Mouse (Mus musculus) gastrocnemius, postnatal 25 days (tissue): ENCODE data around the gene 2410004P03Rik. TPM values are rescaled to one million over a fixed set of nuclear protein-coding genes. Genes with fewer than 3 reads are reported as not detected.

Experiments used
- total RNA-seq, 2 experiments: library from RNA; stranded (reverse); gene quantifications; 1 replicate in 1 of 2; 2 replicates in 1 of 2; pipeline ENCODE4 v1.2.3; 2021

Gene 2410004P03Rik
- total RNA-seq, 2 experiments from 2014 or later: not detected

Other genes starting within 250 kb of the 2410004P03Rik start
- under 1 TPM; 0.56 to 0.67 TPM for gene Greb1, start 210.8 kb downstream of the 2410004P03Rik start, total RNA-seq
- gene E2f6, start 200.8 kb downstream of the 2410004P03Rik start, total RNA-seq: 100 to 1,000 TPM in 1 of 2 experiments, 10 to 100 TPM in 1; 96.4 to 114 TPM
- gene Rock2, start 116.8 kb downstream of the 2410004P03Rik start, total RNA-seq: 10 to 100 TPM; 59.4 to 89.8 TPM
- 1 to 10 TPM; 1.4 to 1.5 TPM for gene Pqlc3, start 11.3 kb downstream of the 2410004P03Rik start, total RNA-seq
- gene Kcnf1, start 165.2 kb upstream of the 2410004P03Rik start, total RNA-seq: 1 to 10 TPM in 1 of 2 experiments, under 1 TPM in 1; 0.43 to 4.8 TPM